Mouse (Mus musculus) embryo, embryonic 11.5 days (tissue): ENCODE data around the gene Csnk2a1.

Experiments used
- DNase-seq: peaks from one replicate; pipeline ENCODE4 v3.0.0-alpha.2; 2012; ENCODE audit warnings: low read depth, low spot score

The Csnk2a1 gene

GRCm38 (mm10) chr2:152324842-152325241 lies 98.2 kb downstream of the Csnk2a1 start:
- no peak for DNase-seq

- no peak for DNase-seq
Observed at GRCm38 (mm10) chr2:152326157-152326556, 99.5 kb downstream of the Csnk2a1 start.

- DNase-seq, result no peak
Observed at GRCm38 (mm10) chr2:152326654-152327053, 100.0 kb downstream of the Csnk2a1 start.

- no peak for DNase-seq
Observed at GRCm38 (mm10) chr2:152327980-152328379, 101.3 kb downstream of the Csnk2a1 start.

- no peak for DNase-seq
Observed at GRCm38 (mm10) chr2:152330858-152331423, 104.3 kb downstream of the Csnk2a1 start.
